Mouse (Mus musculus): ENCODE results near the gene Arl6ip4.

The Arl6ip4 gene

DNA sequence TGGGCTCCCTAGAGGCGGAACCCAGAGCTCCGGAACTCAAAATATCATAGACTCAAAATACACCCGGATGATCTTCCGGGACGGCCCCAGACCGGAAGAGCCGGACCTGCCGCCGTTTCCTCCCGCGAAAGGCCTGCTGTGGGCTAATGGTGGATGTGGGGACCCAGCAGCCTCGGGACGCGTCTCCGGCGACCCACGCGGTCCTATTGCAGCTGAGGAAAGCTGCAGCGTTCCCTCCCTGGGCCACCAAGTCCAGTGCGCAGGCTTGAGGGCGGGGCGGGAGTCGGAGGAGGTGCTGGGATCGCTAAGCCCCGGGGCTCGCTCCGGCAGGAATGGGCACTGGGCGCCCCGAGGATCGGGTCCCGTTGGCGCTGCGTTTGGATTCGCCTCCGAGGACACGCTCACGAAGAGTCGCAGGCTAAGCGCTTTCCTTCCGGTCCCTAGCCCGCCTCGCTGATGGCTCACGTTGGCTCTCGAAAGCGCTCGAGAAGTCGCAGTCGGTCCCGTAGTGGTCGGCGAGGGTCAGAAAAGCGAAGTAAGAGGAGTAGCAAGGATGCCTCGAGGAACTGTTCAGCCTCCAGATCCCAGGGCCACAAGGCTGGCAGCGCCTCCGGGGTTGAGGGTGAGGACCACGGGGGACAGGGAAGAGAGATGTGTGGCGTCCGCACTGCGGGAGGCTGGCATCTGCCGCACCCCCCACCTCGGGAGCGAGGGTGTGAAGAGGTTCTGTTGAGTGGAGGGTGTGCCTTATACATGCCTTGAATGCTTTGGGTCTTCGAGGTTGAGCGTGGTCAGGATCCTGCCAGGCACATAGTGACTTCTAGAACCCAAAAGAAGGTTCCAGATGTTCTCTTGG is at the start of gene Arl6ip4:
Arl6ip4 (plus strand) TSS at position 100 of the 856 bp plus-strand sequence.
- in situ Hi-C loops (cut with MboI; ENCODE audit: low pct_unique_long_range_greater_than_20kb in 1 of 2, low sequenced_read_pairs in 2 of 2, unreplicated experiment in 1 of 2), result loop anchor here in 1 of 2 experiments (10.0 kb wide), 1 partner anchor 159 kb away; no protein-coding TSS in a partner anchor

DNA sequence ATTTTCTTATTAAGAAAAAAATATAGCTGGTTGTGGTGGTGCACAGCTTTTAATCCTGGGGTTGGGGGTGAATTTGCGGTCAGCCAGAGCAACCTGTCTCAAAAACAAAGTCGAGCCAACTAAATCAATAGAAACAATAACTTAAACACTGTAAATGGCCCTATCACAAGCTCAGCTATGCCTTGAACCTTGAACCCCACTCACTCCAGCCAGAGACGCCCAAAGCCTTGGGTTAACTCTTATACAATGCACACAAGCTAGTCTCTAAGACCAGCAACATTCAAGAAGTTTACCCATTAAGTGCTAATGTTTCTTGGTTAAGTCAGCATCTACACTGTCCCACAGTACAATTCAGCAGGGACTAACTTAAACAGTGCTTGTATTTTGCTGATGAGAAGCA is 46.2 kb upstream of the Arl6ip4 start:
- in situ Hi-C loops (cut with MboI; ENCODE audit: low pct_unique_long_range_greater_than_20kb in 1 of 2, low sequenced_read_pairs in 2 of 2, unreplicated experiment in 1 of 2), result no loop called here

DNA sequence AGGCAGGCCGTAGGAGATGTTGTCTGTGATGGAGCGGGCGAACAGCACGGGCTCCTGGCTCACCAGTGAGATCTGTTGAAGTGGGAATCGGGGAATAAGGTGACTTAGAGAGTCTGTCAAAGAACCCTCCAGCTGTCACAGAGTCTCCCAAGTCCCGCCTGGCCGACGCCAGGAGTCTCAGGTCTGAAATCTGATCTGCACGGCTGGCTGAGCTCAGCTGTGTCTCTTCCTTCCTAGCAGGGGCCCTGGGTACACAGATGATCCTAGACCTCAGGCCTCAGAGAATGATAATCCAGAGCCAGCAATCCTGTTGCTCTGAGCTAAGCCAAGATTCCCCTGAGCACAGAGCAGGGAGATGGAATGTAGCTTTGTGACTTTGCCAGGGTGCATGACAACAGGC is 42.2 kb upstream of the Arl6ip4 start:
- in situ Hi-C loops (cut with MboI; ENCODE audit: low pct_unique_long_range_greater_than_20kb in 1 of 2, low sequenced_read_pairs in 2 of 2, unreplicated experiment in 1 of 2), result no loop called here

DNA sequence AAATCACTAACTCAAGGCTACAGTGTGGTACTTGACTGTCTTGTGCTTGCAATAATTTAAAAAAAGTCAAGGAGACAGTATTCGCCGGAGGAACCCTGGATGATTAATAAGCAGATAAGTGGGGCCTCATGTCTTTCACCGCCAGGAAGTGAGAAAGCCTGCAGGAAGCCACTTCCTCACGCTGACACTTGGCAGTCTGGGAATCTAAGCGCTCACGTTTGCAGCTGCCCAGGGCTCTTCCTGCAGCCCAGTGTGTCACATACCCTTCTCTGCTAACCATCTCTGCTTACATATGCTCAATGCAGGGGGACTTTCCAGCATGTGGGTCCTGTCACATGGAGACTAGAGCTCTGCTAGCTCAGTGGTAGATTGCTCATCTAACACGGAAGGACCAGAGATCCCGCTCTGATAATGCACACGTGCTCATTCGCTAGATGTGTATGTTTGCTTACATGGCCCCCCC is 41.0 kb upstream of the Arl6ip4 start:
- in situ Hi-C loops (cut with MboI; ENCODE audit: low pct_unique_long_range_greater_than_20kb in 1 of 2, low sequenced_read_pairs in 2 of 2, unreplicated experiment in 1 of 2), result no loop called here

DNA sequence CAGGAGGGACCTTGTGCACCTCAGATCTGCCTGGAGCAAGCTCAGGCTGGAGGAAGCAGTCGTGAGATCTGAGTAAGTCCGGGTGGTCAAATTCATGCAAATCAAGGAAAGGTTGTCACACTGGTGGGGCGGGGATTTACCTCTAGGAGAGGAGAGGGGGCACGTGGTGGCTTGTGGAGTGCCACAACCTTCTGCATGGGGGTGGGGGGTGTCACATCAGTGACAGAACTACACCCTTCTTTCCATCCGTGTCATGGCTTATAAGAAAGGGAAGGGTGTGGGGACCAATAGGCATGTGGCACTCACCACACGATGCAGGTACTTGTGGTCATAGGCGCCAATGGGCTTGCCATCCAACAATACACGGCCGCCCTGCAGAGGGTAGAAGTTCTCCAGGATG is 40.2 kb upstream of the Arl6ip4 start:
- in situ Hi-C loops (cut with MboI; ENCODE audit: low pct_unique_long_range_greater_than_20kb in 1 of 2, low sequenced_read_pairs in 2 of 2, unreplicated experiment in 1 of 2), result no loop called here

DNA sequence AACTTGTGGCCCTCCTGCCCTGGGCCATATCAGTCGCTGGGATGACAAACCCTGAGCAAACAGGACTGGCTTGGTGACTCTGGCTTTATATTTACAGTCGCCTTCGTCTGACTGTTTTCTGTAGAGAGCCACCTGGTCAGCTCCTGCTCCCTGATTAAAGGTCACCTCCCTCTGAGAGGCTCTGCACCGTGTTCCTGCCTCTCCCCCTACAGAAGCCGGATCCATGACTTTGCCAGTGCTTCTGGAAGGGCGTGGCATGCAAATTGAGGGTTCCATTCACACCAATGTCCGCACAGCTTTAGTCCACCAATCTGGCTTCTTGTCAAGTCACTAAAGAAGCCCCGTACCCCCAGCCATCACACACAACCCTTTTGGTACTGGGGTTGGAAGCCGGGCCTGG is 39.3 kb upstream of the Arl6ip4 start:
- in situ Hi-C loops (cut with MboI; ENCODE audit: low pct_unique_long_range_greater_than_20kb in 1 of 2, low sequenced_read_pairs in 2 of 2, unreplicated experiment in 1 of 2), result no loop called here

DNA sequence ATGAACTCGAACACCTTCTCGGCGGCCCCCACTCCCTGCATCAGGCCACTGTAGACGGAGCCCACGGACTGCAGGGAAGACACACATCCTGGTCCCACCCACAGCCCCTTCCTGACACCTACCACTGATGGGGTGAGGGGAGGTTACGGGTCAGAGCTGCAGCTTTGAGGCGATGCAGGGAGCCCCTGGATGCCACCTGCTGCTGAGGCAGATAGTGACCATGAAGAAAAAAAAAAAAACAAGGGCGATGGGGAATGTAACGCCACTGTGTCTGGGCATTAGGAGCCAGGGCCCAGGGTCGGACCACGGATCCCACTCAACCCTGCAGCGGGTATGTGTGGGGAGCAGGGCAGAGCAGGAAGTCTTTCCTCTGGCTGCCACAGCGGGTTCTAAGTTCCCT is 38.6 kb upstream of the Arl6ip4 start:
- in situ Hi-C loops (cut with MboI; ENCODE audit: low pct_unique_long_range_greater_than_20kb in 1 of 2, low sequenced_read_pairs in 2 of 2, unreplicated experiment in 1 of 2), result no loop called here

DNA sequence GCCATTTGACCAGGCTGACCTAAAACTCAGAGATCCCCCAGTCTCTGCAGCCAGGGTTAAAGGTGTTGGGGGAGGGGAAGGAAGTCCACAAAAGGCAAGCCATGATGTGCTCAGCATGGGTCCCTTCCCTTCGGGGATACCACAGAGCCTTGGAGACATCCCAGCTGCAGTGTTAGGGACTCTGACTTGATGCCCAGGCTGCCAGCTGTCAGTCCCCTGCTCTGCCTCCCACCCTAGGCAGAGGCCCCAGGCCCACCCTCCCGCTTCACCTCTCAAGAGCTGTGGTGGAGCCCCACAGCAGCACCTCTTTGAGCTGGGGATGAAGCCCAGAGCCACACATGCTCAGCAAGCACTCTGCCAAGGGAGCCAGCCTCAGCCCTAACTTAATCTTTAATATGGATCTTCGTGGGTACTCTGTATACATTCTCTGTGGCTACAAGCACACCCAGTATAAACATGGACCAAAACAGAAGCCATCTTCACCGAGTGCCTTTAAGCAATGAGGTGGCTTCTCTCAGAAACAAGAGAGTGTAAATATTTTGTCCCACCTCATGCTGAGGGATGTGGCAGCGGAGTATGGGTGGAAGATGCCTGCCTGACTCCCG is 37.9 kb upstream of the Arl6ip4 start:
- in situ Hi-C loops (cut with MboI; ENCODE audit: low pct_unique_long_range_greater_than_20kb in 1 of 2, low sequenced_read_pairs in 2 of 2, unreplicated experiment in 1 of 2), result no loop called here

DNA sequence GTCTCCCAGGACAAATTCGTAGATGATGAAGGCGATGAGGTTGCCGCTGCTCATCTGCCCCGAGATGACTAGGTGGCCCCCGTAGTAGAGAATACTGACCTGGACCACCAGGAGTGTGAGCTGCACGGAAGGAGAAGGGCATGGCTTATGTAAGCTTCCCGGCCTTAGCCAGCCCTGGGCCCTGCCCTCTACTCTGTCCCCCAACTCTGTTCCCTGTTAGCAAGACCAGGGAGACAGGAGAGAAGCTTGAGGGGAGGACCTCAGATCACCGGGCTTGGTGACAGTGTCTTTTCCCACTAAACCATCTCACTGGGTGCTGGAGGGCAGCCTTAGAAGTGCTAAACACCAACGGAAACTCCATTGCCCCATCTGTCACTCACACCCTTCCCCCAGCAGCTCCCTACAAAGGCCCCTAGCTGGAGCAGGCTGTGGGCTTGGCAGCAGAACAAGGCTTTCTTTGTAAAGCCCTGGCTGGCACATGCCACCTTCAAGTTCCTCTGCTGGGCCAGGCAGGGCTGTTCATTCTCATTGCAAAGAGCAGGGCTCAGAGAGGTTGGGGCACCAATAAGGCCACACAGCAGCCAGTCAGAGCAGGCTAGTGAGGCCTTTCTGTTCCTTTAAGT is 37.0 kb upstream of the Arl6ip4 start:
- in situ Hi-C loops (cut with MboI; ENCODE audit: low pct_unique_long_range_greater_than_20kb in 1 of 2, low sequenced_read_pairs in 2 of 2, unreplicated experiment in 1 of 2), result no loop called here

DNA sequence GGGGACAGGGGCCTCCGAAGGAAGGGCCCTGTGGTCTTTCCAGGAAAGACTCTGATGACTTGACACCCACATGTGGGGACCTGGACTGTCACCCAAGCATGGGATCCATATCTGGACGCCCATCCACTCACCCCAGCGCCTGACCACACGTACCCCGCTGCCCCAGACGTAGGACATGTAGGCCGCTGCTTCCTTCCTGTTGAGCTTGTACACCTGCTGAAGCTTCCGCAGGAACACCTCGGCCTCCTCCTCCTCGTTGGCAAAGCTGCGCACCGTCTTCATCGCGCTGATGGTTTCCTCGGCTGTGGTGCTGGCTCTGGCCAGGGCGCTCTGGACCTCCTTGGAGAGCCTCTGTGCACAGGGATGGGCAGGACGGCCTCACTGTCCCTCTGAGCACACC is 36.0 kb upstream of the Arl6ip4 start:
- in situ Hi-C loops (cut with MboI; ENCODE audit: low pct_unique_long_range_greater_than_20kb in 1 of 2, low sequenced_read_pairs in 2 of 2, unreplicated experiment in 1 of 2), result loop anchor here in 1 of 2 experiments (10.0 kb wide), 1 partner anchor 75 kb away; no protein-coding TSS in a partner anchor

DNA sequence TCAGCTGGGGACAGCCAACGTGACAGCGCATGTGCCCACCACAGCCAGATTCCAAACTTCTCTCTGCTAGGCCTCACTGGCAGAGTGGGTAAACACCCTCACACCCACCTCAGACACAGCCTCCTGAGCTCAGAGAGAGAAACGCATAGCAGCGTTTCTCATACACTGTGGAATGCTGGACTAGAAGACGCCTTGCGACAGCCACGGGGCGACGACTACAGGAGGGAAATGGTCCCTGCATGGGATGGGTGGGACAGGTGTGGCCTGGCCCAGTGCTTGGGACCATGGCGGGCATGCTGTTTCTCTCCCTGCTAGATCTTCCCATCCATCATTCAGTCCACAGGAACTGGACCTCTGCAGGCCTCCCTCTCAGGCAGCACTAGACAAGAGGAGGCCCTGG is 33.4 kb upstream of the Arl6ip4 start:
- in situ Hi-C loops (cut with MboI; ENCODE audit: low pct_unique_long_range_greater_than_20kb in 1 of 2, low sequenced_read_pairs in 2 of 2, unreplicated experiment in 1 of 2), result loop anchor here in 1 of 2 experiments (10.0 kb wide), 1 partner anchor 78 kb away; no protein-coding TSS in a partner anchor

DNA sequence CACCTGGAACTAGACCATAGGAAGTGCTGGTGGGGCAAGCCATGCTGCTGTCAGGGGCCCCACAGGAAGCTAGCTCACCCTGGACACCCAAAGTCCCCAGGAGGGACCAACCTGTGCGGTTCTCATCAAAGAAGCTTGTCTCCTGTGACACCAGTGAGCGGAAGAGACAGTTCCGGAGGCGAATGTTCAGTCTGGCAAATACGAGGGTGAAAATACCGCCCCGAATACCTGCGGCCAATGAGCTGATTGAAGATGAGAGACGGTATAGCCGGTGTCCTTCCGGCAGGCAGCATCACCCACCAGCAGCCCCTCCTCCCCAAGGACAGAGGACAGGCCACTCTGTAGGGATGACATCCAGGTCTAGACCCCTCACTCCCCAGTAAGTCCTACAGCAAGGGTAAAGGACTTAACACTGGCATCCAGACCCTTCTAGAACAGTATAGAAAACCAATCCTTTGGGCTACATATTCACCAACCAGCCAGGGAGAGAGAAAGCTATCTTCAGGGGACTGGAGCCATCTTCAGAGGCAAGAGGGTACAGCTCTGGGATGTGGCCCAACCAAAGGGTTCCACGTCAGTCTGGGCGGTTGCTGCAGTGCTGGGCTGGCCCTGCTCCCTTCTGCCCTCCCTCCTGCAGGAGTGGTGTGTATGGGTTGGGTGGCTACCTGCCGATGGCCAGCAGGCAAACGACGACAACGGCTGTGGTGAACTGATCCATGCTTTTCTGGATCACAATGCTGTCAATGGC is 32.8 kb upstream of the Arl6ip4 start:
- in situ Hi-C loops (cut with MboI; ENCODE audit: low pct_unique_long_range_greater_than_20kb in 1 of 2, low sequenced_read_pairs in 2 of 2, unreplicated experiment in 1 of 2), result loop anchor here in 1 of 2 experiments (10.0 kb wide), 1 partner anchor 78 kb away; no protein-coding TSS in a partner anchor

DNA sequence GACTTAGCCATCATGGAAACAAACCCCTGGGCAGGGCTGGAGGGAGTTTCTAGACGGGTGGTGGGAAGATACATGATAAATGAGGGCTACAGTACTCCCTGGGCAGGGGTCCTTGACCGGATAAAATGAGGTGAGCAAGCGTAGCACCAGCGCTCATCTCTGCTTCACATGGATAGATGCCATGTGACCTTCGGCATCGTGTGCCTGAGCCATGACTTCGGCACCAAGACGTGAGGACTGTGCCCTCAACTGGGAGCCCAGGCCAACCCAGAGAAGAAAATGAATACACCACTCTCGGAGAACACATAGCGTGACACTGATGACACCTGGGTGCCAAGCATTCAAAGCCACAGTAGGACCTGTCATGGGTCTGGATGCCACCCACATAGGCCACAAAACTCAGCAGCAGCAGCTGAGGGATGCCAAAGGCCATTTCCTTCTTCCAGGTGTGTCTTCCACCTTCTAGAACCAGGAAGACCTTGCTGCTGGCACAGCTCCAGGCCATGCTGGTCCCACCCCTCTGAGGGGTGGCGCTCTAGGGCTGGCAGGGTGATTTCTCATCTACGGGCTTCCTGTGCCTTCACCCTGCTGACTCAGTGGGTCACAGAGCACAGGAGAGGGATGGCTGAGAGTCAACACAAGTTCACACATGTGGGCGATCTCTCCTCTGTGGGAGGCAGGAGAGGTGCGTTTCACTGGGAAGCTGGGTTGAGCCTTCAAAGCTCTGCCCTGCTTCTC is 31.9 kb upstream of the Arl6ip4 start:
- in situ Hi-C loops (cut with MboI; ENCODE audit: low pct_unique_long_range_greater_than_20kb in 1 of 2, low sequenced_read_pairs in 2 of 2, unreplicated experiment in 1 of 2), result loop anchor here in 1 of 2 experiments (10.0 kb wide), 1 partner anchor 79 kb away; no protein-coding TSS in a partner anchor

DNA sequence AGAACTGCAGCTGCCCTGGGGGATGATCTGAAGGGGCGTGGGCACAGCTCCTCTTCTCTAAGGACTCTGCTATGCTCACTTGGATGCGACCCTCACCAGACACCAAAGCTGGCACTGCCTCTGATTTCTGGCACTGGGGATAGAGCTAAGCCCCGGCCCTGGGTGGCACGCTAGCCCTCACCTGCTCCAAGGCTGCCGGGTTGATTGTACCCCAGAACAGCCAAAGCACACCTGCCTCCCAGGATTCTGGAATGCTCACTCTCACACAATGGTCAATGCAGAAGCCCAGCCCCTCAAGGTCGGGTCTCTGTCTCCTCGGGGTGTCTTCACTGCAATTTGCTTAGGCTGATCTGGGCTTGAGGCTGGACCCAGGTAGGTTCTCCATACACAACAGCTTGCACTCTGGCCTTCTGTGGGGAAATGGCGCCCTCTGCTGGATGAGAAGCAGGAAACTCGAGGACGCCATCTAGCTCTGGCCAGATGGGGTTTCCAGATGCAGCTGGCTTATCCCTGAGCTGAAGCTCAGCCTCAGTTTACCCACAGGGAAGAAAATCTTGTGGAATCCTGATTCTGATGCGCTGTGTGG is 31.2 kb upstream of the Arl6ip4 start:
- in situ Hi-C loops (cut with MboI; ENCODE audit: low pct_unique_long_range_greater_than_20kb in 1 of 2, low sequenced_read_pairs in 2 of 2, unreplicated experiment in 1 of 2), result loop anchor here in 1 of 2 experiments (10.0 kb wide), 1 partner anchor 80 kb away; no protein-coding TSS in a partner anchor

DNA sequence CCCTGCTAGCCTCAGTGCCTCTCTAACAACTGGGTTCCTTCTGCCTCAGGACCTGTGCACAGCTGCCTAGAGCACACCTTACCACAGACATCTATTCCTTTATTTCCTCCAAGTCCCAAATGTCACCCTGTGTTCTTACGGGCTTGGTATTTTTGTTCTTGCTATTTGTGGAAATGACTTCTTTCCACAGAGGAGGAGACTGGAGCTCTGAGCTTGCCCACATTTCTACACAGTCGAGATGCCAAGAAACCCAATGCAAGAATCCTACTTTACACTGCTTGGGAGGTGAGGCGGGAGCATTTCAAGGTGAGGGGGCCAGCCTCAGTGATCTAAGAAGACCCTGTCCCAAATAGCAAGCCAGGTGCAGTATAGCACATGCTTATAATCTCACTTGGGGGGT is 30.4 kb upstream of the Arl6ip4 start:
- in situ Hi-C loops (cut with MboI; ENCODE audit: low pct_unique_long_range_greater_than_20kb in 1 of 2, low sequenced_read_pairs in 2 of 2, unreplicated experiment in 1 of 2), result loop anchor here in 1 of 2 experiments (10.0 kb wide), 1 partner anchor 81 kb away; no protein-coding TSS in a partner anchor

DNA sequence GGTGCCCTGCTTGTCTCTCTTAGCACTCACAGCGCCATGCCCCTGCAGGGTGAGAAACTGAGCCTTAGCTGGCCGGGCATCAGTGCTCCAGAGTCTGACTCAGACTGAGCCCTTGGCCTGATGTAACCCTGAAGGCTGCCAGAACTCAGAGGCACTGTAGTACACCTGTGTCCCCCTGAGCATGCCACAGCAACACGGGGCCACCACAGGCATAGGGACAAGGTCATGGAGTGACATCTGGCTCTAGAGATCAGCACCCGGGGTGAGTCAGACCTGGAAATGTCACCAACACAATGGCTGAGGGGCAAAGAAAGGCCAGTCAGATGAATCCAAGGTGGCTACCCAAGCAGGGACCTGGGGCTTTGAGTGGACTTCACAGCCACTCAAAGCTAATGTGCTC is 29.0 kb upstream of the Arl6ip4 start:
- in situ Hi-C loops (cut with MboI; ENCODE audit: low pct_unique_long_range_greater_than_20kb in 1 of 2, low sequenced_read_pairs in 2 of 2, unreplicated experiment in 1 of 2), result loop anchor here in 1 of 2 experiments (10.0 kb wide), 1 partner anchor 82 kb away; no protein-coding TSS in a partner anchor

DNA sequence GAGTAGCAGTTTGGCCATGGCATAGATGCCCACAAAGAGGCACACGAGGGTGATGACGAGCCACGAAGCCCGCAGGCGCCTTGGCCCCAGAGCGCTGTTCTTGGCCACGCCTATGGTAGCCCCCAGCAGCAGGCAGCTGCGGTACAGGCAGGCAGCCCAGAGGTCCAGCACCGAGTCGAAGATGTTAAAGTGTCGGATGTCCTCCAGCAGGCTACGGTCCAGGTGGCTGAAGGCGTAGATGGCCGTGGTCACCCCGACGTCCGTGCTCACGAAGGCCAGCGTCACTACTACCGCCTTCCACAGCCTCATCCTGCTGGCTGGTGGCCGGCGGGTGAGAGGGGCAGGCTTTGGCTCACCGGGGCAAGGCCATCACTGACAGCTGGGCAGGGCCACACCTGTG is 26.0 kb upstream of the Arl6ip4 start:
- in situ Hi-C loops (cut with MboI; ENCODE audit: low pct_unique_long_range_greater_than_20kb in 1 of 2, low sequenced_read_pairs in 2 of 2, unreplicated experiment in 1 of 2), result loop anchor here (5.0 to 10.0 kb wide), 2 partner anchors 85 to 88 kb away; no protein-coding TSS in a partner anchor
